Mouse (Mus musculus) C2C12 (cell line): ENCODE results near the gene Mbd4.

Experiments
- CTCF ChIP-seq: IDR thresholded peaks from one replicate; pipeline ENCODE4 v1.5.1; 2011; ENCODE audit not compliant: control insufficient read depth, insufficient read depth, insufficient read length
- MAX ChIP-seq: IDR thresholded peaks from one replicate; pipeline ENCODE4 v1.6.1; 2011; ENCODE audit warnings: mild to moderate bottlenecking, control low read depth

DNA sequence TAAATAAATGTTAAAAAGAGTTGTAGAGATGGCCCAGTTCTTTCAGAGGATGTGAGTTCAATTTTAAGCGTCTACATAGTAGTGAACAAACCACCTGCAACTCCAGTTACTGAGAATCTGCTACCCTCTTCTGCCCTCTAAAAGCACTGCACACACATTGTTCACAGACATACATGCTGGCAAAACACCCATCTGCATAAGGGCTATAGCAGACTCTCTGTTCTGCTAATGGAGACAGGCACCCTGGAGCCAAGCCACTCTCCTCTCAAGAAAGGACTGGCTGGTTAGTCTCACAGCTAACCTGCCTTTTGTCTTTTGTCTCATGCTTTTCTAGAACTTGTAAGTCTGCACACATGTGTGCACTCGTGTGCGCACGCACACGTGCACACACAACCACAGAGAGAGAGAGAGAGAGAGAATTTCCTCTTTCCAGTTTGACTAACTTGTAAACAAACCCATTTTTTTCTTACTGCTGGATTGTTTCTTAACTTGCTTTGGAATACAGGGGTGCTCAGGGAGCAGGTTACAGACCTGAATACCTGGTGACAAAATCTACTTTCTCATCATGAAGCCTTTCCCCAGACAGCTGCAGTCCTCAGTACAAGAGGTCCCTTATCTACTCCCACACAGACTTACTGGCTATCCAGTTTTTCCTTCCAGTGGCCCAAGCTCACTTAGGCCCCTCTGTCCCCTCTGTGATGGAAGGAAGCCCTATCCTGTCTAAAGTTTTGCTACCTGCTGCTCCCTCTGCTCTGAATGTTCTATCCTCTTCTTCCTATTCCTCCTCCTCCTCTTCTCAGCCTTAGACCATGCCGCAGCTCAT, 22.2 kb downstream of the Mbd4 start:
- TF ChIP-seq CTCF (no peak), MAX (no peak)
